Mouse (Mus musculus): ENCODE measurements around the gene Dtx4. TPM values are rescaled to one million over a fixed set of nuclear protein-coding genes. Genes with fewer than 3 reads are reported as not detected.

Dtx4 gene
- polyA plus RNA-seq, 1 experiment from 2014 or later: 1.8 TPM

DNA sequence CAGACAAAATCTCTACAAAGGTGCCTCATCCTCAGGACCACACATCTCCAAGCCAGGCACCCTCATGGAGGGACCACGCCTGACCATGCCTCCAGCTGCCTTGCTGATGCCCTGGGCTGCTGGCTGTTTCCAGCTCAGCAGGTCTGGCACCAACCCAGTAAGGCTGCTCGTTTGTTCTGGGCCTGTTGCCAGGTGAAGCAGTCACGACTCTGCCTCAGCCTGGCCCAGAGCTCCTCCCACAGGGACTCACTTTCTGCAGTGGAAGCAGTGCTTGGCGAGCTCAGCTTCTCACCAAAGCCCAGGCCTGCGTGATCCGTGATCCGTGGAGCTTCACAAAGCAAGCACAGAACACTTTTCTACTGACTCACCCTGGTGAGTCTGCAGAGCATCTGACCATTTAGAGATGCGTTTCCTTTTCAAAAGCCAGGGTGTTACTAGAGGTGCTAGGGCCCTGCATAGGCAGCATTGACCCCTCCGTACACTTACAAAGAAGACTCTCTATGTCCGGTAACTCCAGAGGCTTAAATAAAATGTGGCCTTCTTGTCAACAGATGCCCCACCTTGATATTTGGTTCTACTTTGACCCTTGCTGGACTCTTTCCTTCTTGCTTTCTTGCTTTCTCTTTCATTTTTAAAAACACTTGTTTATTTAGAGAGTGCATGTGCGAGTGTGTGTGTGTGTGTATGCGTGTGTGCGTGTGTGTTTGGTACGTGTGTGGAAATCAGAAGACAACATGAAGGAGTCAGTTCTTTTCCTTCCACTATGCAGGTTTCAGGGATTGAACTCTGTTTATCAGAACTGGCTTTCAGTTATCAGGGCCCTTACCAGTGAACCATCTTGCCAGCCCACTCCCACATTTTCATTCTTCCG is 25.6 kb downstream of the Dtx4 start:
- H3K27me3 ChIP-seq (ENCODE audit: control insufficient read depth, insufficient read depth, low read length): no peaks in the 10 kb centered on the region
- 53% methylated on average over 15 of the region's 15 CpGs for WGBS
- no peaks in the 10 kb centered on the region for H3K36me3 ChIP-seq (ENCODE audit: control insufficient read depth, insufficient read depth, low read length)
- peak overlapping the region; percentile 31 for H3K4me2 ChIP-seq (ENCODE audit: low read length)
- peak overlapping the region; percentile 31; the same call in 1 of the 2 replicates for H3K9ac ChIP-seq (ENCODE audit: low read length)
- peak overlapping the region; percentile 52 to 66 for H3K27ac ChIP-seq (replicated peaks in 1 of 2; ENCODE audit: control insufficient read depth in 1 of 2, insufficient read depth in 1 of 2, low read depth in 2 of 2, low read length in 2 of 2)
- ATAC-seq (ENCODE audit: insufficient number of reproducible peaks, insufficient read depth, low FRiP score, low read depth): peak; percentile 97
- H3K4me1 ChIP-seq (ENCODE audit: control insufficient read depth in 2 of 2, insufficient read depth in 2 of 2, low read length in 2 of 2): peaks cover 8 to 10% of the 10 kb centered on the region in 2 experiments; a peak in 3 of 4 replicates
- no peak overlapping the region for H3K4me3 ChIP-seq (ENCODE audit: control insufficient read depth in 1 of 2, insufficient read depth in 1 of 2, low read depth in 1 of 2, low read length in 2 of 2)
- H3K9me3 ChIP-seq (ENCODE audit: control insufficient read depth, low read length): no peaks in the 10 kb centered on the region

DNA sequence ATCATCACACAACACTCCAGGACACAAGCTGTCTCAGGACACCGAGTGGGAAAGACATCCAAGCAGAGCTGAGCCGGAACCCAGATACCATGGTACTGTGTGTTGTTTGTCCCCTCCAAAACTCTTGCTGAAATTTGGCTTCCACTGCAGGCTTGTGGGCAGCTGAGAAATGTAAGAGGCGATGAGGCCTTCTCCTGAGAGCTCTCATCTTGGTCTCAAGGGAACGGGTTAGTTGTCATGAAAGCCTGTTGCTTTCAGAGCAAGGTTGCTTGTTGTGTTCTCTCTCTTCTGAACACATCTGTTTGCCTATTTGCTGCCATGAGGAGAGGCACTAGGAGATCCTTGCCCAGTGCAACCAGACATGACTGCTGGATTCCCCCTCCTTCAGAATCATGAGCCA is 27.3 kb downstream of the Dtx4 start:
- WGBS: 83% methylated on average over 4 of the region's 4 CpGs
- no peaks in the 10 kb centered on the region for H3K36me3 ChIP-seq (ENCODE audit: control insufficient read depth, insufficient read depth, low read length)
- no peak overlapping the region for H3K4me2 ChIP-seq (ENCODE audit: low read length)
- no peak overlapping the region for H3K9ac ChIP-seq (ENCODE audit: low read length)
- H3K9me3 ChIP-seq (ENCODE audit: control insufficient read depth, low read length): no peaks in the 10 kb centered on the region
- peaks cover 8 to 10% of the 10 kb centered on the region in 2 experiments; a peak in 3 of 4 replicates for H3K4me1 ChIP-seq (ENCODE audit: control insufficient read depth in 2 of 2, insufficient read depth in 2 of 2, low read length in 2 of 2)
- no peak overlapping the region for H3K27ac ChIP-seq (replicated peaks in 1 of 2; ENCODE audit: control insufficient read depth in 1 of 2, insufficient read depth in 1 of 2, low read depth in 2 of 2, low read length in 2 of 2)
- no peak overlapping the region for H3K4me3 ChIP-seq (ENCODE audit: control insufficient read depth in 1 of 2, insufficient read depth in 1 of 2, low read depth in 1 of 2, low read length in 2 of 2)
- H3K27me3 ChIP-seq (ENCODE audit: control insufficient read depth, insufficient read depth, low read length): no peaks in the 10 kb centered on the region
- no peak for ATAC-seq (ENCODE audit: insufficient number of reproducible peaks, insufficient read depth, low FRiP score, low read depth)

DNA sequence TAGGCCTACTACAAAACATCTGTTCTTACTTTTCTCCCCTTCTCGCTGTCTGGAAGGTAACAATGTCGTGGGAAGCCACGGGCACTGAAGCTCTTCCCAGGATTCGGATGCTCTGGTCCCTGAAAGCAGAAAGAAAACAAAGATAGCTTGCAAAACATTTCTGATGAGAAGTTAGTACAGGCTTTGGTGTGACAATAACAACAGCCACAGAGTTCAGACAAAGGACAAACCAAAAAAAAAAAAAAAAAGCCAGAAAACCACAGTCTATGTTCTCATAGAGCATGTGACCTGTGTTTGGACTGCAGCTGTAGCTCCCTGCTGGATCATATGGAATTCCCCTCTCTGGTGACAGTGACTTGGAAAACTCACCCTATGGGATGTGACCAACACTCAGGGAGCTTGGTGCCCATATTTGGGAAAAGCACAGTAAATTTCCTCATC is 28.0 kb downstream of the Dtx4 start:
- Histone ChIP-seq H3K4me1 (ENCODE audit: control insufficient read depth in 2 of 2, insufficient read depth in 2 of 2, low read length in 2 of 2) (peaks cover 8 to 10% of the 10 kb centered on the region in 2 experiments; a peak in 3 of 4 replicates), H3K4me3 (ENCODE audit: control insufficient read depth in 1 of 2, insufficient read depth in 1 of 2, low read depth in 1 of 2, low read length in 2 of 2) (no peak overlapping the region), H3K27ac (replicated peaks in 1 of 2; ENCODE audit: control insufficient read depth in 1 of 2, insufficient read depth in 1 of 2, low read depth in 2 of 2, low read length in 2 of 2) (no peak overlapping the region), H3K36me3 (ENCODE audit: control insufficient read depth, insufficient read depth, low read length) (no peaks in the 10 kb centered on the region), H3K27me3 (ENCODE audit: control insufficient read depth, insufficient read depth, low read length) (no peaks in the 10 kb centered on the region), H3K4me2 (ENCODE audit: low read length) (no peak overlapping the region), H3K9me3 (ENCODE audit: control insufficient read depth, low read length) (no peaks in the 10 kb centered on the region), H3K9ac (ENCODE audit: low read length) (no peak overlapping the region)
- ATAC-seq (ENCODE audit: insufficient number of reproducible peaks, insufficient read depth, low FRiP score, low read depth): no peak
- 65% methylated on average over 4 of the region's 4 CpGs for WGBS

DNA sequence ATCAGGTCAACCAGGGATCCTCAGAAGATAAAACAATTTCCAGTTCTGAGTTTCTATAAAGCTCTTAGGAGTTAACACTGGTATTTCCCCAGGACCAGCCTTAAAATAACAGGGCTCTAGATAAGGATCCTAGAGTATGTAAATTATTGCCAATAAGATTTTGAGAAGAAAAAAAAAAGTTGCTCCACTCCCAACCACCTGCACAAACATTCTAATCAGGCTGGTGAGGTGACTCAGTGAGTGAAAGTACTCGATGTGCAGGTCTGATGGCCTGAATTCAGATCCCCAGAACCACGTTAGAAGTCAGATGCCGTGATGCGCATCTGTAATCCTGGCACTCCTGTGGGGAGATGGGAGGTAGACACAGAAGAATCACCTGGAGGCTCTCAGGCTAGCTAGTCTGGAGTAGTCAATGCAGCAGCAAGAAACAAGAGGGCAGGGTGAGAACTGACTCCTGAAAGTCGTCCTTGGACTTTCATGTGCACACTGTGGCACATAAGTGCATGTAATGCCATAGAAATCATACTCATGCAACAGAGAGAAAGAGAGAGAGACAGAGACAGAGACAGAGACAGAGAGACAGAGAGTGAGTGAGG is 28.8 kb downstream of the Dtx4 start:
- ATAC-seq (ENCODE audit: insufficient number of reproducible peaks, insufficient read depth, low FRiP score, low read depth): no peak
- Histone ChIP-seq H3K36me3 (ENCODE audit: control insufficient read depth, insufficient read depth, low read length) (no peaks in the 10 kb centered on the region), H3K4me1 (ENCODE audit: control insufficient read depth in 2 of 2, insufficient read depth in 2 of 2, low read length in 2 of 2) (peaks cover 8 to 10% of the 10 kb centered on the region in 2 experiments; a peak in 3 of 4 replicates), H3K9ac (ENCODE audit: low read length) (no peak overlapping the region), H3K27me3 (ENCODE audit: control insufficient read depth, insufficient read depth, low read length) (no peaks in the 10 kb centered on the region), H3K4me2 (ENCODE audit: low read length) (no peak overlapping the region), H3K27ac (replicated peaks in 1 of 2; ENCODE audit: control insufficient read depth in 1 of 2, insufficient read depth in 1 of 2, low read depth in 2 of 2, low read length in 2 of 2) (no peak overlapping the region), H3K9me3 (ENCODE audit: control insufficient read depth, low read length) (no peaks in the 10 kb centered on the region), H3K4me3 (ENCODE audit: control insufficient read depth in 1 of 2, insufficient read depth in 1 of 2, low read depth in 1 of 2, low read length in 2 of 2) (no peak overlapping the region)
- 60% methylated on average over 5 of the region's 5 CpGs for WGBS

DNA sequence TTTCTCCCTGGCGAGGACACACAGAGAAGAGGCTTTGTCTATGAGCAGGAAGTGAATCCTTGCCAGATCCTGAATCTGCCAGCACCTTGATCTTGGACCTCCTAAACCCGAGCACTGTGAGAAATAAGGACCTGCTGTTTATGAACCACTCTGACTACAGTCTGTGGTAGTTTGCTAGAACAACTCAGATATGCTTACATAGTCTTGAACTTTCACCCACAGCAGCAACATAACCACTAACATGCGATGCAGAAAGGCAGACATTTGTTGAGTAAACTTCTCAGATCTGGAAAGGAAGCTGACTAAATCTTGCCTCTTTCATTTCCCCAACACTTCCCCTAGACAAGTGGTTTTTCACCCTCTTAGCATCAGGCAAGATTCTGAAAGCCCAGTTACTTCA is 29.4 kb downstream of the Dtx4 start:
- H3K27ac ChIP-seq (replicated peaks in 1 of 2; ENCODE audit: control insufficient read depth in 1 of 2, insufficient read depth in 1 of 2, low read depth in 2 of 2, low read length in 2 of 2): no peak overlapping the region
- ATAC-seq (ENCODE audit: insufficient number of reproducible peaks, insufficient read depth, low FRiP score, low read depth): no peak
- no peaks in the 10 kb centered on the region for H3K9me3 ChIP-seq (ENCODE audit: control insufficient read depth, low read length)
- no peak overlapping the region for H3K4me3 ChIP-seq (ENCODE audit: control insufficient read depth in 1 of 2, insufficient read depth in 1 of 2, low read depth in 1 of 2, low read length in 2 of 2)
- H3K4me2 ChIP-seq (ENCODE audit: low read length): no peak overlapping the region
- no peaks in the 10 kb centered on the region for H3K36me3 ChIP-seq (ENCODE audit: control insufficient read depth, insufficient read depth, low read length)
- H3K27me3 ChIP-seq (ENCODE audit: control insufficient read depth, insufficient read depth, low read length): no peaks in the 10 kb centered on the region
- peaks cover 7 to 10% of the 10 kb centered on the region in 2 experiments; a peak in 3 of 4 replicates for H3K4me1 ChIP-seq (ENCODE audit: control insufficient read depth in 2 of 2, insufficient read depth in 2 of 2, low read length in 2 of 2)
- WGBS: 50% methylated on average over 3 of the region's 3 CpGs
- no peak overlapping the region for H3K9ac ChIP-seq (ENCODE audit: low read length)

DNA sequence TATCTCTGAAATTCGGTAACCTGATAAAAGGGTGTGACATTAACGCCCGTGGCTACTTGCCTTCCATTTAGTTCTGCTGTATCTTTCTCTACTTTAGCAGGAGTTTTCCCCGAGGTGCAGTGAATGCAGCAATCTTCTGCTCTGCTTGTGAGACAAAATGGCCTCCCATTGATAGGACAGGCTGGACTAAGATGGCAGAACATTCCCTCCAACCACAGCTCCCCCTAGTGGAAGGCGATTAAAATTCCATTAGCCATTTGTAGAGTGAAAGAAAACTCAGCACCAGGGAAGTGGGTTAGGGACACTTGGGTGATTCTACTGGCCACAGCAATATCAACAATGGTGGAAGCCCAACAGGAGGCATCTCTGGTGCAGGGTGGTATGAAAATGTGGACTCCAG is 33.8 kb downstream of the Dtx4 start:
- Histone ChIP-seq H3K4me1 (ENCODE audit: control insufficient read depth in 2 of 2, insufficient read depth in 2 of 2, low read length in 2 of 2) (peaks cover 6 to 13% of the 10 kb centered on the region in 2 experiments; a peak in 3 of 4 replicates), H3K9me3 (ENCODE audit: control insufficient read depth, low read length) (no peaks in the 10 kb centered on the region), H3K4me3 (ENCODE audit: control insufficient read depth in 1 of 2, insufficient read depth in 1 of 2, low read depth in 1 of 2, low read length in 2 of 2) (no peak overlapping the region), H3K27ac (replicated peaks in 1 of 2; ENCODE audit: control insufficient read depth in 1 of 2, insufficient read depth in 1 of 2, low read depth in 2 of 2, low read length in 2 of 2) (no peak overlapping the region), H3K9ac (ENCODE audit: low read length) (no peak overlapping the region), H3K4me2 (ENCODE audit: low read length) (no peak overlapping the region), H3K27me3 (ENCODE audit: control insufficient read depth, insufficient read depth, low read length) (no peaks in the 10 kb centered on the region), H3K36me3 (ENCODE audit: control insufficient read depth, insufficient read depth, low read length) (no peaks in the 10 kb centered on the region)
- 75% methylated on average over 5 of the region's 5 CpGs for WGBS
- ATAC-seq (ENCODE audit: insufficient number of reproducible peaks, insufficient read depth, low FRiP score, low read depth): no peak

DNA sequence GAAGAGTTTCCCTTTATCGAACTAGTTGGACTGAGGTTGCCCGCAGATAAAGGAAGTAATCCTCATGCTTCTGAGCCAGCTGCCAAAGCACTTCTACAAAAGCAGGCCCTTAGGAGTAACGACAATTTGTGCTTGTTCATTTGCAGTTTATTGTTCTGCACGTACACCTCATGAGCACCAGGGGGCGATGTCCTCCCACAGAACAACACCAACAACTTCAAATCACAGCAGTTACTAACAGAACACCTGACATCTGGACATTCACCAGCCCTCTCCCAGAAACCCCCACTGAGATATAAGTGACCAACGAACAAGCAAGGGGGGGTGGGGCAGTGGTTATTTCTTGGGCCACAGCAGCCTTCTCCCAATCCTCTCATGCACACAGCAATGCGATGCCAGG is 35.0 kb downstream of the Dtx4 start:
- peaks cover 6 to 11% of the 10 kb centered on the region in 2 experiments; a peak in 3 of 4 replicates for H3K4me1 ChIP-seq (ENCODE audit: control insufficient read depth in 2 of 2, insufficient read depth in 2 of 2, low read length in 2 of 2)
- no peaks in the 10 kb centered on the region for H3K9me3 ChIP-seq (ENCODE audit: control insufficient read depth, low read length)
- H3K9ac ChIP-seq (ENCODE audit: low read length): no peak overlapping the region
- 21% methylated on average over 7 of the region's 7 CpGs for WGBS
- no peak for ATAC-seq (ENCODE audit: insufficient number of reproducible peaks, insufficient read depth, low FRiP score, low read depth)
- no peaks in the 10 kb centered on the region for H3K36me3 ChIP-seq (ENCODE audit: control insufficient read depth, insufficient read depth, low read length)
- H3K4me2 ChIP-seq (ENCODE audit: low read length): no peak overlapping the region
- H3K27ac ChIP-seq (replicated peaks in 1 of 2; ENCODE audit: control insufficient read depth in 1 of 2, insufficient read depth in 1 of 2, low read depth in 2 of 2, low read length in 2 of 2): no peak overlapping the region
- H3K27me3 ChIP-seq (ENCODE audit: control insufficient read depth, insufficient read depth, low read length): no peaks in the 10 kb centered on the region
- no peak overlapping the region for H3K4me3 ChIP-seq (ENCODE audit: control insufficient read depth in 1 of 2, insufficient read depth in 1 of 2, low read depth in 1 of 2, low read length in 2 of 2)
